Mouse (Mus musculus) retina, postnatal 1 day (tissue): Measurements from ENCODE around the gene Odf3l1.

Source experiments
- DNase-seq: peaks from one replicate; pipeline ENCODE4 v3.0.0-alpha.2; 2012

Gene Odf3l1

DNA sequence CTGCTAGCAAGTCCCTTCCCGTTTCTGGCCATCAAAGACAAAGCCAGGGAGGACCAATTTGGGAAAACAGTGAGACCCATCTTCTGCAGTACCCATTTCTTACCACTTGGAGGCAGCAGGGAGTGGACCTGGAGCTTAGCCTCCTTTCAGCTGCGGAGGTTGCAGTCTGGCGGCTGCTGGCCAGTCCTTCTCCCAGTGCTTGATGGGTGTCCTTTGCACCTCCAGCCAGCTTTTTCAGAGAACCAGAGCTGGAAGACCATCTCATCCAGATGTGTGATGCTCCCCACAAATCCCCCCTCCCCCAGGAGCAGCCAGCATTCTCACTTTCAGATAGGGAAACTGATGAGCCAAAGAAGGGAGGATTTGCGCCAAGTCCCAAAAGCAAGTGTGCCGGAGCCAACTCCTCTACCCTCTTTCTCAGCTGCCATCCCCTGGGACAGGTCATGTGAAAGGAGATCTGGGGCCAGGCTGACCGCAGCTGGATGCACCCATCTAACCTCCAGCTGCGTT lies 20.7 kb downstream of the Odf3l1 start:
- DNase-seq, result peak; percentile 83

DNA sequence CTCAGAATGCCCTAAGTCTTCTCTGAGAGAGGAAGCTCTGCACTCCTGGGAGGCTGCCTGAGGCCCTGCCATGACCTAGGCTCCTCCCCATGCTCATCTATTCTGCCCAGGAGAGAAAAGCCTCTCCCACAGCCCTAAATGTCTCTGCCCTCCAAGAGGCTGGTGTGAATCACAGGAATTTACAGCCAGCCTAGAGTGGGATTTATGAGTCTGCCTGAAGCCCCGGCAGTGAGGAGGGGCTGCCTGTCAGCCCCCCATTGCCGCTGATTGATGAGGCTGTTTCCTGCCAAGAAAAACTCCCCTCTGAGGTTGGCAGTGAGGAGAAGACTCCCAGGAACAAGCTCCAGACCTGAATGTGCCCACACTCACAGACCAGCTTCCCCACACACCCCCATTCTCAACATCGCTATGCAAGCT lies 22.2 kb downstream of the Odf3l1 start:
- DNase-seq, result no peak

DNA sequence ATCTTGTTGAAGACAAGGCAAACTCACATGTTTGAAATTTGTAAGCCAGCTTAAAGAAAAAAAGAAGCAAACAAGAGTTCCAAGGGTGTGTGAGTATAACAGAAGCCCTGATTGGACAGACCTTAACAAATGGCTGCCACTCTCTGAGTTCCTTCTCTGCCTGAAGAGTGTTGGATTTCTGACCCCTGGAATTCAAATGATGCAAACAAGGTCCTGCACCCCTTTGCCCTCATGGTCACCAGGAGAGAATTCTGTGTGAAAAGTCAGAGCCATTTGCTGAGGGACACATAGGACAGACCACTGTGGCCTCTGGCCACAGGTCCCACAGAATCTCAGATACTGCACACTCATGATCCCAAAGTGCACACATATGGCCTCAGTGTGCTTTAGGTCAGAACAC lies 22.6 kb downstream of the Odf3l1 start:
- no peak for DNase-seq

DNA sequence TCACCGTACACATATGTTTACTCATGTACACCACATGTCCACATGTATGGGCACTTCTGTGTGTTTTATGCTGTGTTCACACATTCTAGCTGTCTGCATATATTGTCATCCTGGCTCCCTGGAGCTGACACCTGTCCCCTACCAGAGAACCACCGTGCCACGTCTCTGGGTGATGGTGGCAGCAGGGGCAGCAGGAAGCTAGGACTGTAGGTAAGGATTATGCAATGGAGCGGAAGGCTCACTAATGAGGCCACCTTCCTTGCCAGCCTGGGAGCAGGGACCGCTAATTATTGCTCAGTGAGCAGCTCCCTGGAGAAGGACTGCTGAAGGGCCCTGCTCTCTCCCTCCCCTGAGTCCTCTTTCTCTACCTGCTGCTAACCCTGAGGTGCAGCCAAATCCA lies 23.8 kb downstream of the Odf3l1 start:
- peak; percentile 44 for DNase-seq

DNA sequence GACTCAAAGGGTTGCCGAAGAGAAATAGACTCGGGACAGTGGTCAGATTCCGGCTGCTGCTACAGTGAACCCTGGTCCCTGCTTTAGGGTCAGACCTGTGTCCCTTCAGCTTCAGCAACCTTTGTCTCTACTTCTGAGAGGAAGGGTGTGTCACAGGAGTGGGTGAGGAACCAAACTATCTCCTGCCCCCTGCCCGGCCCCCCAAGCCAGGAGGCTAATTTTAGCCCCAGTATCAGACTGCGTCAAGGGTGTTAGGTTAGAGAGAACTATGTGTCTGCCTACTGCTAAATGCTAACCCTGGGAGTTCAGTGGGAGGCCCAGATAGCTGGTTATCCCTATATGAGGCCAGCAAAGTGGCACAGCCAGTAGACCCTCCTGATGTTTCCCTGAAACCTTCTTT lies 29.3 kb downstream of the Odf3l1 start:
- DNase-seq, result no peak

DNA sequence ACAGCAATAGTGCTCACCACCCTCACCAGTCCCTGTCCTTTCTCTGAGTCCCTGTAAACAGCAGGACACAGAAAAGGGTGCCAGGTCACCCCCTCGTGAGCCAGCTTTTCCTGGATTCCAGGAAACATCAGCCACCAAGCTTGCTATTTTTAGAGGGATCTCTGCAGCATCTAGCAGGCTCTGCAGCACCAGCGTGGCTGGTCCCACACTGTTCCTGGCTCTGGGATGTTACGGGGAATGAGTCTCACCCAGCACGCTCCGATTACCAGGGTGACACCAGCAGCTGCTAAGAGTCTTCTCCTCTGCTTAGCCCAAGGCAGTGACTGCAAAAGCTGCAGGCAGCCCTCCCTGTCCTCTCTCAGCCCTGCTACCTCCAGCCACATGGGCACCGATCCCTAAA lies 31.6 kb downstream of the Odf3l1 start:
- DNase-seq, result no peak

DNA sequence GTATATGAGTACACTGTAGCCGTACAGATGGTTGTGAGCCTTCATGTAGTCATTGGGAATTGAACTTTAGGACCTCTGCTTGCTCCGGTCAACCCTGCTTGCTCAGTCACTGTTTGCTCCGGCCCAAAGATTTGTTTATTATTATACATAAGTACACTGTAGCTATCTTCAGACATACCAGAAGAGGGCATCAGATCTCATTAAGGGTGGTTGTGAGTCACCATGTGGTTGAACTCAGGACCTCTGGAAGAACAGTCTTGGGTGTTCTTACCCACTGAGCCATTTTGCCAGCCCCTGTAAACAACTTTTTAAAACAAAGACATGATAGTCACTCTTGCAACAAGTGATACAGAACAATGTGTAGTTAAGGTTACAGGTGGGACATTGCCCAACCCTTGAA lies 32.6 kb downstream of the Odf3l1 start:
- DNase-seq, result no peak

DNA sequence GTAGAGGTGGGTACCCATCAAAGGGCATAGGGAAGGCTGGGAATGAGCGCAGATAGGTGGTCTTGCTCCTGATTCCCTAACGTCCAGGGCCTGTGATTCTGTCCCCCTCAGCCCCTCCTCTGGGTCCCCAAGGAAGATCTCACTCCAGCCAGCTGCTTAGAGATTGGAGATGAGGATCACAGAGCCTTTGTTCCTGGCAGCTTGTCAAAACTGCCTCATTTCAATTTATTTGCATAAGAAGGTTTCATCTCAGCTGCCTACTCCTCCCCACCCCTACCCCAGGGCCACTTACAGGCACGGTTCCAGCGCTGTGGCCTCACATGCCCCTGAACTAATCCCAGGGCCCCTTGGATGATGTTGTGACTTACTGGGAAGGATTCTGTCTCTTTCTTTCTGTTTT lies 34.3 kb downstream of the Odf3l1 start:
- peak; percentile 91 for DNase-seq

DNA sequence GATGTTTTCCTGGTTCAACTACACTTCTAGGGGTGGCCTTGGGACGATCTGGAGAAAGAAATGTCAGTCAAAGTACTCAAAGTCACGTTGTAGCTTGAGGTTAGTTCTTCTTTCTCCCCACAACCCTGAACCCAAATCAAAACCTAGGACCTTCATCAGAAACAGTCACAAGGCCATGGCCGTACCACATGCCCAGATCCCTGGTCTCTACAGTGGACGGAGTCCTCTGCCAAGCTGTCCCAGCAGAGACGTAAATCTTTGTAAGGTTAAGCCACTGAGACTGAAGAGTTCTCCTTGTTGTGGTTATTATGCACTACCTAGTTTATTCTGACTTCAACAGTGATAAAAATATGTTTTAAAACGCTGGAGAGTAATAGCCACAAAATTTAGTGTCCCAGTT lies 35.6 kb downstream of the Odf3l1 start:
- DNase-seq, result no peak

DNA sequence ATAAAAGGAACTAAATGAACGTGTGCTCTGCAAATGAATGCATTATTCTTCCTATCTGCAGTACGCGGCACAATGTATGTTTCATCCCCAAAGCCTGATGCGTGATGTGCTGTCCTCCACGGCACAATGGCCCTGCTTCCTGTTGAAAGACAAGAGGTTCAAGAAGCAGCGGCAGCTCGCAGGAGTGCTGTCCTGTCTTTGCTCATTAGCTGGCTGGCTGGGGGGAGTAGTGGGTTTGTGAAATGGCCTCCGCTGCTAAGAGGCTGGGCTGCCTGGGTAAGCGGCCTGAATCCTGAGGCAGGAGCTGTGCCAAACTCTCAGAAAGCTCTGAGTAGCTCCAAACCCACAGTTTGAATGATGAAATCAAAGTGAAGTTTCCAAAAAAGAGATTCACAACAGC lies 36.3 kb downstream of the Odf3l1 start:
- peak; percentile 57 for DNase-seq

DNA sequence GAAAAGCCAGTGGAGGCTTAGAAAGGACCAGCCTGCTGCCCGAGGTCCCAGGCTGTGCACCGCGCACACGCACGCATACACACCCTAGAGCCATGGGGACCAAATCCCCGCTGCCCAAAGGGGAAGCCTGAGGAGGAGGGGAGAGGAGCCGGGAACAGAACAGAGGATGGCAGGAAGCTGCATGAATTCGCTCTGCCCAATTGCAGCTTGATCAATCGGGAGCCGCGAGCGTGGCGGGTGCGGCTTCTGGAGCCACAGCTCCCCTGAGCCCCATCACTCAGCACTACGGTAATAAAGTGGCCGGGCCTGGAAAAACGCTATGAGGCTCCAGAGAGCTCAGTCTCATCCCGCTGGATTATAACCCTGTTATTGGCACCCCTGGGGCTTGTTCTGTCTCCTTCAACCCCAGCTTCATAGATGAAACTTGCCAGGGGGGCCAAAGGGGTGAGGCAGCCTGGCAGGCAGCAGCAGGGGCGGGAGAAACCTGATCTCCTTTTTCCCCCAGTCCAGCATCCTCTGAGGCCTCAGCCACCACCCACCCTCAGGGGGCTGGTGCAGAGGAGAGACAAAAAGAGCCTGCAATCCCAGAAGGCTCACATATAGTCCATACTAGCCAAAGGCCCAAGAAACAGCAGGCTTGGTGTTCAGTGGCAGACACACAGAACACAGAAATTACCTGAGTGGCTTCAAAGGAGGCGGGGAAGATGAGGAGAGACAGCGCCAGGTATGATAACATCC lies 38.8 kb downstream of the Odf3l1 start:
- DNase-seq, result peak; percentile 51

DNA sequence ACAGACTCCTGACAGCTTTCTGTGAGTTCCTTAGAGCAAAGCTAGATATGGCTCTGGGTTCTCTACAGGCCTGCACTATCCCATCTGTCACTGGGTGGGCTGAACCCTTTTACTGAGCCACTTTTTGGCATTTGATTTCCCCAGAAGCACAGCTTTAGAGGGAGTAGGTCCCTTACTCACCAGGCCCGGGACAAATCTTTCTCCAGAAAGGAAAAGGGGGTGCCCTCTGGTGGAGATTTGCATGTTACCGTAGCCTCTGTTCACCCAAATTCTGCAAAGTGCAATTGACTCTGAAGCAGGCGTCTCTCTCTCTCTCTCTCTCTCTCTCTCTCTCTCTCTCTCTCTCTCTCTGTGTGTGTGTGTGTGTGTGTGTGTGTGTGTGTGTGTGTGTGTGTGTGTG lies 39.6 kb downstream of the Odf3l1 start:
- DNase-seq, result peak; percentile 70

DNA sequence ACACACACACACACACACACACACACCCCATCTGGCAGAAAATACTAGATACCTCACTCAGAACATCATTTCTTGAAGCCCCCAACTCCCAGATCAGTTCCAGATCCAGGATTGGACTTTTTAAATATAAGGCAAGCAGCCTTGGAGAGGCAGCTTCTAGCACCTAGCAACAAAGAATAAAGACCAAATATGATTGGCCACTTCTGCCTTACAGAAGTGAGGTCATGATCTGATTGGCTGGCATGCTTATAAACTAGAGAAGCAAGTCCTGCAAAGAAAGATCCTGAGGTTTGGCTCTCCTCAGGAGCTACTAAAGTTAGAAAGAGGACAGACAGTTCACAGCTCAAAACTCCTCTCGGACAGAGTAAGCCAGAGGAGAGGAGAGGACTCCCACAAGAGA lies 53.6 kb downstream of the Odf3l1 start:
- DNase-seq, result no peak

DNA sequence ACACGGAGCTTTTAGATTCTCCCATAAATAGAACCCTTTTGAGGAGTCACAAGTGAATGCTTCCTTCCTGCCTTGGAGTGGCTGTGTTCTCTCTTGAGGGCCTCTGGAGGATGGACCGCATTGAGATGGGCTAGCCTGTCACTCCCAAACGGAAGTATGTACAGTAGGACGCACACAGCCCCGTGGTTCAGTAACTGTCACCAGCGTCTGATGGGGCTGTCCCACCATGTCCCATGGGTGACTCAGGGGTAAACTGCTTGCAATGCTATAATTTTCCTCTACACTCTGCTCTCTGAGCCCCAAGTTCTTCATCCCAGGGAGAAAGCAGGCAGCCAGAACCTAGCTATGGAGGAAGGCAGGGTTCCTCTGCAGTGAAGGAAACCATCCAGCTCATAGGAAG lies 56.5 kb downstream of the Odf3l1 start:
- no peak for DNase-seq

DNA sequence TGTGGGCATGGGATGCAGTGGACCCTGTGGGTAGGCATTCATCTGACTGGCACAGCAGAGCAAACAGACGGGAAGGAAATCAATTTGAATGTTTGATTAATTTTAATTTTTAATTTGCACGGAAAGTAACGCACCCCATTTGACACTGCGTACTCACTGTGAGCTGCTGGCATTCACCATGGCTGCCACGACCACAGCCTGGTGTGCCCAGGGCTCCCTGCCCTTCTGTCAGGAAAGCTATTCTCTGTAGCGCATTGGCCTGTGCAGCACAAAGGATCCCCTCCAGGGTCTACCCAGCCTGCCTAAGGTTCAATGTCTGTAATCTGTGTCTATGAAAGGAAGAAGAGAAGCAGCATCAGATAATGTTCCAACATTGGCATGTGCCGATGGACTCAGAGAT lies 61.3 kb downstream of the Odf3l1 start:
- no peak for DNase-seq
